Mouse (Mus musculus) hindbrain, embryonic 13.5 days (tissue): ENCODE measurements around the gene Pom121l2. TPM values are rescaled to one million over a fixed set of nuclear protein-coding genes. Genes with fewer than 3 reads are reported as not detected.
A peak's percentile ranks its signal among the peaks of the same experiment; 100 is the strongest.

Experiments used
- ATAC-seq: fragments of 200-750 bp; cut with Nextera tagmentation; 2 replicates; pipeline ENCODE4 v1.8.0; 2017; ENCODE audit warnings: moderate TSS enrichment; ENCODE audit not compliant: low FRiP score
- H3K27ac ChIP-seq: fragments of 300-500 bp; sonication (generic); 2 replicates; pipeline ENCODE4 v1.5.1; 2015; ENCODE audit warnings: inconsistent platforms, mild to moderate bottlenecking, moderate library complexity
- H3K27me3 ChIP-seq: fragments of 300-500 bp; sonication (generic); 2 replicates; pipeline ENCODE4 v1.6.1; 2015; ENCODE audit warnings: mild to moderate bottlenecking, inconsistent platforms
- H3K36me3 ChIP-seq: fragments of 300-500 bp; sonication (generic); 2 replicates; pipeline ENCODE4 v1.6.1; 2015; ENCODE audit warnings: mild to moderate bottlenecking, inconsistent platforms
- H3K4me1 ChIP-seq: fragments of 300-500 bp; sonication (generic); replicated peaks from 2 replicates; pipeline ENCODE4 v1.6.1; 2015; ENCODE audit warnings: inconsistent platforms
- H3K4me2 ChIP-seq: fragments of 300-500 bp; sonication (generic); 2 replicates; pipeline ENCODE4 v1.6.1; 2015; ENCODE audit warnings: inconsistent platforms, mild to moderate bottlenecking, moderate library complexity
- H3K4me3 ChIP-seq: fragments of 300-500 bp; sonication (generic); 2 replicates; pipeline ENCODE4 v1.5.1; 2015; ENCODE audit warnings: mild to moderate bottlenecking, inconsistent platforms
- H3K9ac ChIP-seq: fragments of 300-500 bp; sonication (generic); 2 replicates; pipeline ENCODE4 v1.6.1; 2015; ENCODE audit warnings: mild to moderate bottlenecking, inconsistent platforms
- H3K9me3 ChIP-seq: fragments of 300-500 bp; sonication (generic); 2 replicates; pipeline ENCODE4 v1.6.1; 2016; ENCODE audit warnings: inconsistent platforms
- WGBS: fragments of 180-500 bp; shearing (Covaris S2); methylation state at CpG from one replicate; pipeline ENCODE4 v1.1.7; 2015; 5-methylcytosine and 5-hydroxymethylcytosine counted together
- polyA plus RNA-seq: library from polyadenylated mRNA; unstranded; fragments of >200 nt; fragmentation: Nextera tagmentation; extraction: Ambion mirVana; gene quantifications from 2 replicates; pipeline ENCODE4 v1.2.1, GENCODE M21; 2015

The Pom121l2 gene
- polyA plus RNA-seq, 1 experiment from 2014 or later = not detected

DNA sequence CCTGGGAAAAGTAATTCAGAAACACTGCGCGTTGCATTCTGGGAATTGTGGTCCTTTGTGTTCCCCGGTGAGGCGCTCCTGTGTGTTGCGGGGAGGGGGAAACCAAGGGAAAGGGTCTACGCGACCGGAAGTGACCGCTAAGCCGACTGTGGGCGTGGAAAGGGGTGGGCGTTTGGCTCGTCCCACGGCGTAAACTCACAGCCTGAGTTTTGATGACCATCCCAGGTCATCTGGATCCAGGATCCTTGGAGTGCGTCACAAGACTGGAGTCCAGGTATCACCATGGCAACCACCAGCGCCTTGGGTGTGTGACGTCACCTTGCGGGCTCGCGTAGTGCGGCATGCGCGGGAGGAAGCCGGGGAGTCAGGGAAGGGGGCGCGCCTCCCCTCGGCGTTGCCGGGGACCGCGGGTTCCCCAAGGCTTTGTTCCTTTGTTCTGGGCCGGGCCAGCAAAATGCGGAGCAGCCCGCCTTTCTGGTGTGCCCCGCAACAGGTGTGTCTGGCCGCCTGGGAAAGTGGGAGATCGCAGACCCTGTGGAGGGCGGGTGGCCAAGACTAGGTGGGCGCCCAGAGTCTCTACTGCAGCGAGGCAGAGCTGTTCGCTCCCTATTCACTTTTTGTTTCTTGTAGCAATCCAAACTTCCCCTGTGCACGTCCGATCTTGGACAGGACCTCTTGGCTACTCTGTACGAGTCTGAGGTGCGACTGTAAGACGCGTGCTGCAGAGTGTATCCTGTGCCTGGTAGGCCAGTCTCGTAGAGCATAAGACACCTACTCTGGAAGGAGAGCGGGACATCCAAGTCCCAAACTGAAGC, 35.9 kb upstream of the Pom121l2 start, which contains the start of gene Zfp184:
Zfp184 (plus strand) TSS at position 169 of the 815 bp plus-strand sequence.
- H3K27ac ChIP-seq = peak within 1 kb of the TSS; percentile 83
- peak within 1 kb of the TSS; percentile 75 for H3K4me3 ChIP-seq
- H3K27me3 ChIP-seq = no peaks in the 10 kb centered on the region
- WGBS = under 1% methylated on average over 50 of the region's 50 CpGs
- peak; percentile 94 for ATAC-seq
- peak within 1 kb of the TSS; percentile 88 for H3K4me2 ChIP-seq
- H3K9ac ChIP-seq = peak within 1 kb of the TSS; percentile 87
- peaks cover 19% of the 10 kb centered on the region for H3K36me3 ChIP-seq
- peaks cover 20% of the 10 kb centered on the region for H3K4me1 ChIP-seq
- no peaks in the 10 kb centered on the region for H3K9me3 ChIP-seq

DNA sequence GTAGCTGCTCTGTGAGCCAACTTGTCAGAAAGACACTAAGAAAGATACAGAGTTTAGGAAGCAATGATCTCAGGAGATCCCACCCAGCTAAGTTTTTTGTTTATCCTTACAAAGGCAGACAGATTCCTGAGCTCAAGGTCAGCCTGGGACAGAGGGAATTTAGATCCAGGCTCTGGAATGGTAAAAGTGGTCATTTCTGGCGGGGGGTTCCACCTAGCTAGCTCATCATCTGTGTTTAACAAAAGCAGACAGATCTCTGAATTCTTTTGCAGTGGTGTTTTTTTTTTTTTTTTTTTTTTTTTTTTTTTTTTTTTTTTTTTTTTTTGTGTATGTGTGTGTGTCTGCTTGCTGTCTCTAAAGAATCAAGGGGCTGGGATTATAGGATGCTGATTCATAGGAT, 11.7 kb upstream of the Pom121l2 start:
- Histone ChIP-seq H3K4me2 (no peak overlapping the region), H3K4me1 (no peaks in the 10 kb centered on the region), H3K36me3 (peaks cover 4% of the 10 kb centered on the region), H3K27me3 (no peaks in the 10 kb centered on the region; the same call in 1 of the 2 replicates), H3K4me3 (no peak overlapping the region), H3K9me3 (no peaks in the 10 kb centered on the region), H3K9ac (no peak overlapping the region), H3K27ac (no peak overlapping the region)
- WGBS = 56% methylated on average over 1 of the region's 1 CpGs
- no peak for ATAC-seq

DNA sequence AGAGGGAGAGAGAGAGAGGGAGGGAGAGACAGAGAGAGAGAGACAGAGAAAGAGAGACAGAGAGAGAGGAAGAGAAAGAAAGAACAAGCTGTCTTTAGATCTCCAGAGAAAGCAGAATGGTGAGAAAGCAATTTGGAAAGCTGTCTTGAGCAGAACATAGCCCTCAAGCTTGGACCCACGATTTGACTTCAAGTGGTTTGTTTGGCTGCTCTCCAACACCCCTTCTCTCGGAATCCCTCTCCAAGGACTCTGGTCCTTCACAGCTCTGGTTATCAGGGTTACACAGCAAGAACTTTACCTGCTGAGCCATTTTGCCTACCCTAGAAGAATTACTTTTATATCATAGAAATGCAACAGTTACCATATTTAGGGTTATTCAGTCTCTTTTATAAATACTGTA, 11.2 kb upstream of the Pom121l2 start:
- no peak overlapping the region for H3K4me3 ChIP-seq
- no peak overlapping the region for H3K9ac ChIP-seq
- H3K4me2 ChIP-seq = no peak overlapping the region
- H3K4me1 ChIP-seq = no peaks in the 10 kb centered on the region
- no peak for ATAC-seq
- no peaks in the 10 kb centered on the region for H3K9me3 ChIP-seq
- H3K27me3 ChIP-seq = no peaks in the 10 kb centered on the region; the same call in 1 of the 2 replicates
- H3K27ac ChIP-seq = no peak overlapping the region
- no peaks in the 10 kb centered on the region for H3K36me3 ChIP-seq
- 61% methylated on average over 2 of the region's 2 CpGs for WGBS

DNA sequence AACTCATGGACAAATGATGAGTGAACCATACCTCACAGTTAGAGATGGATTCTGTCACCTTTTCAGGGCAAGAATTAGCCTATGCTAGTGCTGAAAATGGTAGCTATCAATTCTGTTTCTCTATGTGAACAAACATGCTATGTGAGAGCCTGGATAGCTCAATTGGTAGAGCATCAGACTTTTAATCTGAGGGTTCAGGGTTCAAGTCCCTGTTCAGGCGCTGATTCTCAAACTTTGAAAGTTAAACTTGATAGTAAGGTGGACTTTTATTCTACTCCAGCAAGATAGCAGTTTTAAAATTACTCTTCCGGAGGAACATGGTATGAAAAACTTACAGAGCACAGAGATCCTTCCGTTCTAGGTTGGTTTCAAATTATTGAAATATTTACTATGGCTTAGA, 9.4 kb upstream of the Pom121l2 start:
- no peak overlapping the region for H3K4me3 ChIP-seq
- H3K36me3 ChIP-seq = no peaks in the 10 kb centered on the region
- H3K27ac ChIP-seq = no peak overlapping the region
- no peak overlapping the region for H3K9ac ChIP-seq
- H3K27me3 ChIP-seq = peaks cover 4% of the 10 kb centered on the region; the same call in 1 of the 2 replicates
- 46% methylated on average over 3 of the region's 3 CpGs for WGBS
- ATAC-seq = no peak
- H3K4me1 ChIP-seq = no peaks in the 10 kb centered on the region
- no peaks in the 10 kb centered on the region for H3K9me3 ChIP-seq
- H3K4me2 ChIP-seq = no peak overlapping the region

DNA sequence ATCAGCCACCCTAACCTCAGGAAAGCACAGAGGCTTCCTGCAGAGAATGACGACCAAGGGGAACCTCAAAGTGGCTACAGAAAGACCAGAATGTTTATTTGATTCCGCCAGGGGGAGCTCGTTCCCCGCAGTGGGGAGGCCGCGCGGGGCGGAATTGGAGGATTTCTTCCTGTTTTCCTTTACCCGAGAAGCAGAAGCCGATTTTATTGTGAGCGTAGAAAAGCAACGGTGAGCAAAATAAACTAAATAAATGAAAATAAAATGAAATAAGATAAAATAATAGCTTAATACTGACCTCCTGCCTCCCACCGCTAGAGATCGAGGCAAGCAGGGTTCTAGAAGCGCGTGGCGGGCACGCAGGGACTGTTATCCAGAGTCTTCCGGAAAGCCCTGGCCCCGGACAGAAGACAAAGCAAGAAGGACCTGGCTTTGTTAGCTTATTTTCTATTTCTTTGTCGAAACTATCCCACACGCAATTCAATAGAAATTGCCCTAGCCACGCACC, 6.7 kb upstream of the Pom121l2 start:
- Histone ChIP-seq H3K36me3 (no peaks in the 10 kb centered on the region), H3K9me3 (no peaks in the 10 kb centered on the region), H3K4me1 (no peaks in the 10 kb centered on the region), H3K4me2 (peak overlapping the region; percentile 46), H3K9ac (peak overlapping the region; percentile 79), H3K27me3 (peaks cover 17% of the 10 kb centered on the region), H3K27ac (peak overlapping the region; percentile 89), H3K4me3 (peak overlapping the region; percentile 55)
- ATAC-seq = peak; percentile 94
- under 1% methylated on average over 23 of the region's 23 CpGs for whole genome bisulfite sequencing

DNA sequence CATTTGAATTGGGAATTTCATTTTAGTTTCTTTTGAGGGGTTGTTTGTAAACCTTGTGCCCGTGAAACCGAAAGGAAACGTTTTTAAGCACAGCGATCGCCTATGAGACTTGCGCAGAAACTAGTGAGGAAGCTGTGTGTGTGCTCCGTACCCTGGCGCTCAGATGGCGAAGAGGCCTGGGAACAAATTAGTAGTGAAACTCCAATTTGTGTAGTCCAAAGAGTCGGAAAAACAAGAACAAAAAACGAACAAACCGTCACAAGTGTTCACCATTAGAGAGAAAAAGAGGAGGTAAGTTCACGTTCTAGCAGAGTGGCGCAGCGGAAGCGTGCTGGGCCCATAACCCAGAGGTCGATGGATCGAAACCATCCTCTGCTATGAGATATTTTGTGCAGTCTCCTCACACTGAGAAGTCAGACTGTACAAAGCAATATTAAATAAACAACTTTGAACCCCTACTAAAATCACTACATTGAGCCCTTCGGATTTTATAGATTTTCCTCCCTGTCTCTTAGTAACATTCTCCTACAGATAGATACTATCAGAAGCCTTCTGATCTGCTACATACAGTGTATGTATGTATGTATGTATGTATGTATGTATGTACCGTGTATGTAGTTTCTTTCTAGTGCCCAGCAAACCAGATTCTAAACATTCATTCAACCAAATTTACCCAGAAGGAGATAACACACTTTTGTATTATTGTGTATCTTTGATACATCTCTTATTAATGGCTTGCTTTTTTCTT, 6.1 kb upstream of the Pom121l2 start:
- Histone ChIP-seq H3K27ac (peak overlapping the region; percentile 89), H3K4me3 (peak overlapping the region; percentile 55), H3K4me2 (peak overlapping the region; percentile 46), H3K4me1 (no peaks in the 10 kb centered on the region), H3K27me3 (peaks cover 23% of the 10 kb centered on the region), H3K9ac (peak overlapping the region; percentile 79), H3K9me3 (no peaks in the 10 kb centered on the region), H3K36me3 (no peaks in the 10 kb centered on the region)
- ATAC-seq = peak; percentile 96
- WGBS = 5% methylated on average over 20 of the region's 20 CpGs

DNA sequence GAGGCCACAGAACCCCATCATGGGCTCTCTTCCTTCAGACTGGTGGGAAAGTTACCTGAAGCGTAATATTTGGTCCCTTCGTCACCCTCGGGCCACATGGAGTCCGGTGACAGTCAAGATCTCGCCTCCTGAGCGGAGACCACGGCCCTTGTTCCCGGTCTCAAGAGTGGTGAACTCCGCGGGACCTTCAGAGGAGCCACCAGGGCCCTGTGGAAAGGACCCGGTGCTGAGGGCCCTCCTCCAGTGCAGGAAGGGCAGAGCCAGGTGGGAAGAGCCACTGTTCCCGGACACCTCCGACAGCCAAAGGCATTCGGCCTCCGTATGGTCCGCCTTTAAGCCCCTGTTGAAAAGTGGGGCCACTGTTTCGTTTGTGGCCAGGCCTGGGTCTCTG, 804 bp downstream of the Pom121l2 start:
- Histone ChIP-seq H3K4me1 (peaks cover 13% of the 10 kb centered on the region), H3K36me3 (no peaks in the 10 kb centered on the region), H3K4me2 (peak overlapping the region; percentile 98), H3K27me3 (peaks cover 85% of the 10 kb centered on the region), H3K27ac (no peak overlapping the region), H3K9ac (peak overlapping the region; percentile 78), H3K9me3 (no peaks in the 10 kb centered on the region), H3K4me3 (peak overlapping the region; percentile 57)
- ATAC-seq = 0 out of 2 replicates have a peak, but pooled peaks have one; percentile 21
- WGBS = 5% methylated on average over 17 of the region's 17 CpGs

DNA sequence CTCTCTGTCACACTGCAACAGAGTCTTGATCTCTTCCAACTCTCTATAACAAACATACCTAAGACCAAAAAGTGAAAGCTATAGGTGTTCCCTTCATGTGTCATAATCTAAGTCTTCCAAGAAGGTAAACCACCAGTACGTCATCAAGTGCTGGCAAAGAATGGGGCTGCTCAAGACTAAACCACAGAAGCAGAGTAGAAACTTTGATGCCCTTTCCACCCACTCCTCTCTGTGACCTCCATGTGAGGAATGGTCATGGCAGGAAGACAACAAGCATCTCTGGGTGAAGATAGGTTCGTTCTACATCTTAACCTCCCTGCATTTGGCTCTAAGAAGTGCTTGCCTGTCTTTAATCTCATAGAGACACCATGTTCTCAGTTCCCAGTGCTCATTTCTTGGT, 3.5 kb downstream of the Pom121l2 start:
- H3K36me3 ChIP-seq = no peaks in the 10 kb centered on the region
- no peak overlapping the region for H3K4me3 ChIP-seq
- H3K4me2 ChIP-seq = no peak overlapping the region
- 90% methylated on average over 2 of the region's 2 CpGs for WGBS
- H3K9ac ChIP-seq = no peak overlapping the region
- H3K27me3 ChIP-seq = peaks cover 83% of the 10 kb centered on the region
- no peaks in the 10 kb centered on the region for H3K9me3 ChIP-seq
- H3K4me1 ChIP-seq = peaks cover 13% of the 10 kb centered on the region
- H3K27ac ChIP-seq = no peak overlapping the region
- no peak for ATAC-seq

DNA sequence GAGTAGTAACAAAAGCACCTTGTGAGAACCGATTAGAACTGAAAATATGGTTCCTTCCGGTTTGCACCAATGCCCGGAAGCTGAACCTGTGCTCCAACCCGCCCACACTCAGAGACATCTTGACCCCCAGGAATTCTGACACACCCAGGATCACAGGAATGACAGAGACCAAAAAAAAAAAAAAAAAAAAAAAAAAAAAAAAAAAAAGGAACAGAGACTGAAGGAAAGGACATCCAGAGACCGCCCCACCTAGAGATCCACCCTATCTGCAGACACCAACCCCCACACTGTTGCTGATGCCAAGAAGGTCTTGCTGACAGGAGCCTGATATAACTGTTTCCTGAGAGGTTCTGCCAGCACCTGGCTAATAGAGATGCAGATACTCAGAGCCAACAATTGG, 11.6 kb downstream of the Pom121l2 start:
- no peaks in the 10 kb centered on the region for H3K36me3 ChIP-seq
- no peak overlapping the region for H3K27ac ChIP-seq
- no peak overlapping the region for H3K9ac ChIP-seq
- H3K9me3 ChIP-seq = no peaks in the 10 kb centered on the region
- H3K27me3 ChIP-seq = peaks cover 73% of the 10 kb centered on the region
- 84% methylated on average over 5 of the region's 5 CpGs for WGBS
- no peak overlapping the region for H3K4me3 ChIP-seq
- no peak overlapping the region for H3K4me2 ChIP-seq
- H3K4me1 ChIP-seq = peaks cover 6% of the 10 kb centered on the region; the same call in 1 of the 2 replicates
- ATAC-seq = no peak

DNA sequence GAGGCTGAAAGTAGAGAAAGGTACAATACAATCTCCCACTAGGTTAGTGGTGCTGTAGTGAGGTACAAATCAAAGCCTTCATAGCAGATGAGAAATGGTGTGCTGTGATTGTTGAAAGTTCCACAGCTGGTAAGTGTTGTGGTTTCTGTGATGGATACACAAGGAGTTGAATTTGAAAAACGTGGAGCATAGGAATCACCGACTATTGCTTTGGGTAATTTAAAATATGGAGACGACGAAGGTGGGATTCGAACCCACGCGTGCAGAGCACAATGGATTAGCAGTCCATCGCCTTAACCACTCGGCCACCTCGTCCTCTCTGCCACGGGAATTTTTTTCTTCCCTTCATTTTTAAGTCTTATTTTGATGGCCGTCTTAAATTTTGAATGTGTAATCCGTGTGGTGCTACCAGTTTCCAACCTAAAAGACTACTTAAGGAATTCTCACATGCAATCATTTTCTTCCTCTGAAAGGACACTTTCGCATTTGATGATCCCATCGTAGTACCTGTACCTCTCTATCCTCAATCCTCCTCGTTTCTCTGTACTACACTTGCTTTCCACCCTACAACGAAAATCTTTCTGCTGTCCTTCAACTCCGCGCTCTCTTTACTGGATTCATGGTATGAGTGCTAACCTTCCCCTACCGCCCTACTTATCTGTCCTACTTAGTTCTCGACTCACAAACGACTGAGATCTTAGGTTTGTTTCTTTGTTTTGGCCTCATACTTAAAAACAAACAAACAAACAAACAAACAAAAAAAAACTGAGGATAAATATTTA, 13.2 kb downstream of the Pom121l2 start:
- H3K27ac ChIP-seq = no peak overlapping the region
- no peak overlapping the region for H3K4me2 ChIP-seq
- H3K9ac ChIP-seq = no peak overlapping the region
- H3K4me3 ChIP-seq = no peak overlapping the region
- no peaks in the 10 kb centered on the region for H3K36me3 ChIP-seq
- H3K9me3 ChIP-seq = no peaks in the 10 kb centered on the region
- ATAC-seq = no peak
- 1% methylated on average over 22 of the region's 22 CpGs for WGBS
- H3K27me3 ChIP-seq = peaks cover 82% of the 10 kb centered on the region
- peaks cover 6% of the 10 kb centered on the region; the same call in 1 of the 2 replicates for H3K4me1 ChIP-seq

DNA sequence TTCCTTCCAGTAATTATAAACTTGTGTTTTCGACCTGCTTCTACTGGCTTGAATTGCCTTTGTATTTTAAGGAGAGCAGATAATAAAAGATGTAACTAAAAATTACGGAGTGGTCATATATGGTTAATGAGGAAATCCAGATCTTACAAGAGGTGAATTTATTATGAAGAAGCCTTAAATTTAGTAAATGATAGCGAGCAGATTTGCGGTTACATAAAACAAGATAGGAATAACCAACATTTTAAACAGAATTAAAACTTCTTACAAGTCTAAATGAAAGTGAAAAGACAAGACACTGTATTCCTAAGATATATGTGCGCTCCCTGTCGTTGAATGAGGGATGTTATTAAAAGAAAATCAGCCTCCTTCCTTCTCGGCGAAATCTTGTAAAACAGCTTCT, 13.9 kb downstream of the Pom121l2 start:
- no peaks in the 10 kb centered on the region for H3K9me3 ChIP-seq
- 4% methylated on average over 8 of the region's 8 CpGs for WGBS
- no peak overlapping the region for H3K9ac ChIP-seq
- H3K36me3 ChIP-seq = no peaks in the 10 kb centered on the region
- H3K4me1 ChIP-seq = peaks cover 6% of the 10 kb centered on the region; the same call in 1 of the 2 replicates
- H3K27me3 ChIP-seq = peaks cover 89% of the 10 kb centered on the region
- H3K27ac ChIP-seq = no peak overlapping the region
- no peak for ATAC-seq
- peak overlapping the region; percentile 25 for H3K4me3 ChIP-seq
- H3K4me2 ChIP-seq = peak overlapping the region; percentile 47
